Mouse (Mus musculus) limb, embryonic 15.5 days (tissue): ENCODE data around the gene Mr1. TPM values are rescaled to one million over a fixed set of nuclear protein-coding genes. Genes with fewer than 3 reads are reported as not detected.

Experiments used
- ATAC-seq: fragments of 200-750 bp; cut with Nextera tagmentation; 2 replicates; pipeline ENCODE4 v1.8.0; 2017; ENCODE audit warnings: low read depth, moderate TSS enrichment; ENCODE audit not compliant: insufficient number of reproducible peaks, low FRiP score, low TSS enrichment
- H3K27ac ChIP-seq: fragments of 300-500 bp; sonication (generic); 2 replicates; pipeline ENCODE4 v1.5.1; 2015; ENCODE audit warnings: moderate library complexity, mild to moderate bottlenecking, inconsistent platforms
- H3K27me3 ChIP-seq: fragments of 300-500 bp; sonication (generic); 2 replicates; pipeline ENCODE4 v1.6.1; 2015; ENCODE audit warnings: inconsistent platforms
- H3K36me3 ChIP-seq: fragments of 300-500 bp; sonication (generic); 2 replicates; pipeline ENCODE4 v1.6.1; 2015; ENCODE audit warnings: inconsistent platforms
- H3K4me1 ChIP-seq: fragments of 300-500 bp; sonication (generic); 2 replicates; pipeline ENCODE4 v1.6.1; 2015; ENCODE audit warnings: inconsistent platforms
- H3K4me2 ChIP-seq: fragments of 300-500 bp; sonication (generic); 2 replicates; pipeline ENCODE4 v1.6.1; 2015; ENCODE audit warnings: mild to moderate bottlenecking, inconsistent platforms
- H3K4me3 ChIP-seq: fragments of 300-500 bp; sonication (generic); 2 replicates; pipeline ENCODE4 v1.5.1; 2015; ENCODE audit warnings: mild to moderate bottlenecking, inconsistent platforms
- H3K9ac ChIP-seq: fragments of 300-500 bp; sonication (generic); 2 replicates; pipeline ENCODE4 v1.6.1; 2015; ENCODE audit warnings: inconsistent platforms
- H3K9me3 ChIP-seq: fragments of 300-500 bp; sonication (generic); 2 replicates; pipeline ENCODE4 v1.6.1; 2016; ENCODE audit warnings: inconsistent platforms
- WGBS: fragments of 180-500 bp; shearing (Covaris S2); methylation state at CpG from one replicate; pipeline ENCODE4 v1.1.7; 2015; 5-methylcytosine and 5-hydroxymethylcytosine counted together
- polyA plus RNA-seq: library from polyadenylated mRNA; unstranded; fragments of >200 nt; fragmentation: Nextera tagmentation; extraction: Ambion mirVana; gene quantifications from 2 replicates; pipeline ENCODE4 v1.2.1, GENCODE M21; 2015

The Mr1 gene
- polyA plus RNA-seq, 1 experiment from 2014 or later: 9.6 TPM

GRCm38 (mm10) chr1:155102631-155103030 lies 44.0 kb downstream of the Mr1 start:
- no peaks in the 10 kb centered on the region for H3K36me3 ChIP-seq
- H3K9ac ChIP-seq: no peak overlapping the region
- peaks cover 4% of the 10 kb centered on the region for H3K4me1 ChIP-seq
- no peak overlapping the region for H3K4me3 ChIP-seq
- H3K9me3 ChIP-seq: no peaks in the 10 kb centered on the region
- H3K4me2 ChIP-seq: no peak overlapping the region
- no peaks in the 10 kb centered on the region for H3K27me3 ChIP-seq
- WGBS: 74% methylated on average over 4 of the region's 4 CpGs
- no peak overlapping the region for H3K27ac ChIP-seq
- ATAC-seq: no peak

DNA sequence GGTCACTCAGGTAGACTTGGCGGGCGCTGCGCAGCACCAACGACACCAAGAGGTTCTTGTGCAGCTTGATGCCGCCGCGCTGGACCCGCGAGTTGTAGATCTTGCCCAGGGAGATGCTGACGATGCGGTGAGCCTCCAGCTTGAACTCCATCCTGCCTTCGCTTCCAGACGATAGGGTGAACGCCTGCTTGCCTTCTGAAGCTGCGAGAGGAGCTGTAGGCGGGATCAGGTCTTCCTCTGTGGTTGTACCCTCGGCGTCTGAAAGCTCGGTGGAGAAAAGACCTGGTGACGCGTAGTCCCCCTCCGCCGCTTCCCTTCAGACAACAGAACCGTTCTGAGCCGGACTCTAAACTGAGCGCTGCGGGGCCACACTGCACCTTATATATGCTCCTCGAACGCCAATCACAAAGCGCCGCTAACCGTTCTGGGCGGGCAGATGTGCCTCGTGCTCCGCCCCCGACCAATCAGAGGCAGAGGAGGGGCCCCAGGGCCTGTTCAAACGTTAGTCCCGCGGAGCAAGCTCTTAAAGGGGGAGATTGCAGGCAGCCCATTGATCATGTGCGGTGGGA lies 47.2 kb downstream of the Mr1 start, which contains the start of gene Ier5:
Gene Ier5 (minus strand): TSS at position 357 of the 569 bp plus-strand sequence.
- Histone ChIP-seq H3K9ac (peak within 1 kb of the TSS; percentile 98), H3K4me3 (peak within 1 kb of the TSS; percentile 93), H3K27ac (peak within 1 kb of the TSS; percentile 88), H3K9me3 (no peaks in the 10 kb centered on the region), H3K27me3 (no peaks in the 10 kb centered on the region), H3K4me1 (peaks cover 14% of the 10 kb centered on the region), H3K4me2 (peak within 1 kb of the TSS; percentile 79), H3K36me3 (no peaks in the 10 kb centered on the region)
- under 1% methylated on average over 40 of the region's 40 CpGs for WGBS
- peak; percentile 98 for ATAC-seq

DNA sequence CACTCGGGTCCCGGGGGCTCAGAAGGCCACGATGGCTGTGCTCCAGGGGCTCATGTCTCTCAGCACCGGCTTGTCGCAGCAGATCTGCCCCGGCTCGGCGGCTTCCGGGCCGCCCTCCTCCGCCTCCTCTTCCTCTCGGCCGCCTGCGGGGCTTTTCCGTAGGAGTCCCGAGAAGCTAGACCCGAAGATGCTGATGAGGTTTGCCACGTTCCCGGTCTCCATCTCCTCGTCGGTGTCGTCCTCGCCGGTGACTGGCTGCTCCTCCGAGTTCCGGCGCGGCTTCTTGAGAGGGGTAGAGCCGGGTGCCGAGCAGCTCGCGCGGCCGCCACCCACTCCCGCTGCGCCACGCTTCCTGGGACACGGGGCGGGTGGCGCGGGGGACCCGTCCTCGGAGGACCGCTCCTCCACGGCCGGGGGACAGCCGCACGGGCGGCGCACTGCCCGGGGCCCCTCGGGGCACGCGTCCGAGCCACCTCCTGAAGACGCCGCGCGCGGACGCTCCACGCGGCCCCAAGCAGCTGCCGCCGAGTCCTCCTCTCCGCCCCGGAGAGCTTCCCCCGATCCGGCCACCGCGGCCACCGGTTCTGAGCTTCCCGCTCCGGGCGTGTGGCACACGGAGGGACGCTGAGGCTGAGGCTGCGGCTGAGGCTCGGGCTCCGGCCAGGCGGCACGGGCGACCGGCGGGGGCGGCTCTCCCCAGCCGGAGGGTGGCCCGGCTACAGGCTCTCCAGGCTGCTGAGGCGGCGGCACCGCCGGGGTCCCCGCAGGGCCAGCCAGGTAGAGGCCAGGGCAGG lies 47.9 kb downstream of the Mr1 start:
- H3K27ac ChIP-seq: peak overlapping the region; percentile 88
- WGBS: 1% methylated on average over 93 of the region's 93 CpGs
- H3K27me3 ChIP-seq: no peaks in the 10 kb centered on the region
- no peaks in the 10 kb centered on the region for H3K9me3 ChIP-seq
- peak overlapping the region; percentile 98 for H3K9ac ChIP-seq
- no peaks in the 10 kb centered on the region for H3K36me3 ChIP-seq
- peak overlapping the region; percentile 93 for H3K4me3 ChIP-seq
- ATAC-seq: peak; percentile 54
- H3K4me2 ChIP-seq: peak overlapping the region; percentile 79
- H3K4me1 ChIP-seq: peaks cover 19% of the 10 kb centered on the region

DNA sequence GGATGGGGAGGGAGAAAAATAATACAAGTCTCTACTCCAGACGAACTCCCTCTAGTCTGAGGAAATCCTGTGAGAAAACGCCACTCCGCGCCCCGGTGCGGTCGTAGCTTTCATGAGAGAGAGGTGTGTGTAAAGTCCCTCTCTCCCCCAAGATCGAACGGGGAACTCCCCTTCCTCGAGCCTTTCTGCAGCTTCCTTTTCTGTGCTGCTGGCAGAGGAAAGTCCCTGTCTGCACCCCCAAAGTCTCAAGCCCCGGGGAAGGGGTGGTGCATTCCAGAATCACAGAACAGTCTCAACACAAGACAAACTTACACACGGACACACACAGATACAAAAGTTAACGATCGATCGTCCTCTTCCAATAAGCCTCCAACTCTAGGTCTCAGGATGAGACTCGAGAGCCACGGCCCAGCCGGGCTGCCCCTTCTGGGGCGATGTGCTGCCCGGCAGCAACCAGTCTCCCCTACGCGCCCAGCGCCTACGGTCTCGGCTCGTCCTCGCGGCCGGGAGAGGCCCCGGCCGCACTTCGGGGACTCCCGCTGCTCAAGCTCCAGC lies 48.6 kb downstream of the Mr1 start:
- H3K4me1 ChIP-seq: peaks cover 26% of the 10 kb centered on the region
- no peaks in the 10 kb centered on the region for H3K27me3 ChIP-seq
- no peaks in the 10 kb centered on the region for H3K36me3 ChIP-seq
- no peaks in the 10 kb centered on the region for H3K9me3 ChIP-seq
- peak overlapping the region; percentile 88 for H3K27ac ChIP-seq
- ATAC-seq: 0 out of 2 replicates have a peak, but pooled peaks have one; percentile 11
- peak overlapping the region; percentile 79 for H3K4me2 ChIP-seq
- peak overlapping the region; percentile 93 for H3K4me3 ChIP-seq
- H3K9ac ChIP-seq: peak overlapping the region; percentile 98
- under 1% methylated on average over 33 of the region's 33 CpGs for WGBS

DNA sequence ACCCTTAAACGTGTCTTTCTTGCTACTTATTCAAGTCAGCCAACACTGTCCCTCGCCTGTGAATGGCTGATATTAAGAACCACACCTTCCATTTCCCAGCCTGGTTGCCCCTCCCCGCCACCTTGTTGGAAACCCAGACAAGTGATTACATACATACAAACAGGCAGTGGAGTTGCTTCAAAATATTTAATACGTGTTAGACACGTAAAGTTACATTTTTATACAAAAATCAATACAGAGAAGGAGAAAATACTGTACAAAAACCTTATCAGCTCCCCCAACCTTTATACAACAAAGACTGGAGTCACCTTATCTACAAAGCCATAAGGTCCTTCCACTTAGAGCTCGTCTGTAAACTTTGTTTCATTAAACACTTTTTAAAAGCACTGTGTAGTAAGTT lies 49.3 kb downstream of the Mr1 start:
- Histone ChIP-seq H3K27me3 (no peaks in the 10 kb centered on the region), H3K27ac (peak overlapping the region; percentile 88; the same call in 1 of the 2 replicates), H3K4me2 (peak overlapping the region; percentile 79), H3K9me3 (no peaks in the 10 kb centered on the region), H3K4me1 (peaks cover 33% of the 10 kb centered on the region), H3K9ac (peak overlapping the region; percentile 98; the same call in 1 of the 2 replicates), H3K4me3 (peak overlapping the region; percentile 93), H3K36me3 (no peaks in the 10 kb centered on the region)
- WGBS: 25% methylated on average over 6 of the region's 6 CpGs
- ATAC-seq: no peak

- Histone ChIP-seq H3K4me1 (peaks cover 39% of the 10 kb centered on the region), H3K9me3 (no peaks in the 10 kb centered on the region)
These were observed 49.9 kb downstream of the Mr1 start for GRCm38 (mm10) chr1:155096620-155097261.

GRCm38 (mm10) chr1:155093971-155094707 lies 52.5 kb downstream of the Mr1 start:
- WGBS: 42% methylated on average over 9 of the region's 9 CpGs
- peak overlapping the region; percentile 90 for H3K27ac ChIP-seq
- peaks cover 58% of the 10 kb centered on the region for H3K4me1 ChIP-seq
- ATAC-seq: no peak
- peak overlapping the region; percentile 8; the same call in 1 of the 2 replicates for H3K4me2 ChIP-seq
- H3K36me3 ChIP-seq: no peaks in the 10 kb centered on the region
- no peaks in the 10 kb centered on the region for H3K9me3 ChIP-seq
- H3K27me3 ChIP-seq: no peaks in the 10 kb centered on the region
- H3K4me3 ChIP-seq: no peak overlapping the region
- no peak overlapping the region for H3K9ac ChIP-seq

More at GRCm38 (mm10) chr1:155096620-155097261, 49.9 kb downstream of the Mr1 start:
- Histone ChIP-seq H3K4me3 (no peak overlapping the region), H3K27ac (no peak overlapping the region), H3K4me2 (peak overlapping the region; percentile 79), H3K27me3 (no peaks in the 10 kb centered on the region), H3K9ac (no peak overlapping the region), H3K36me3 (no peaks in the 10 kb centered on the region)
- WGBS: 69% methylated on average over 4 of the region's 4 CpGs
- no peak for ATAC-seq

DNA sequence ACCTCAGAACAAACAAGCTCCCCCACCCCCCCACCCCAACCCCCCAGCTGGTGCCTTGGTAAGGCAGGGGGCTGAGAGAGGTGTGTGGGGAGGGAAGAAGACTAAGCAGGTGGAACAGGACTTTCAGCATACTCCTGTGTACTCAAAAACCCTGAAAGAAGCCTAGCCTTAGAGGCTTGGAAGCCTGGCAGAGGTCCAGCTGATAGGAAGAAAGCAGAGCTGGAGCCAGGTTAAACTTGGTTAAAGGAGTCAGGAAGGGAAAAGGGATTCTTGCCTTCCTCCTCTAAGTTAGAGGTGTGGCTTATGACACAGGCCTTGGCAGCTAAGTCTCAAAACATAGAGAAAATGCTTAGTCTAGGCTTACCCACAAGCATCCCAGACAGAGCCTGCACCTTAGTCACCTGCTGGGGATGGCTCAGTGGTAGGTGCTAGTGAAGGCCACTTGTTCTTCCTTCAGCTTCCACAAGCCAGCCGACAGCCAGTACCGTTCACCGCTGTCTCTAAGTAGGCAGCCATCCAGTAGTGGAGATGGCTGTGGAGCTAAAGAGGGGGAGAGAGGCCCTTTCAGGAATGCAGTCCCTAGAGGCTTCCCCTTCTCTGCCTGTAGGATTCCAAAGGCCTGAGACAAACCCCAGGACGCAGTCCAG lies 53.3 kb downstream of the Mr1 start:
- H3K27ac ChIP-seq: peak overlapping the region; percentile 90
- 0 out of 2 replicates have a peak, but pooled peaks have one; percentile 18 for ATAC-seq
- peaks cover 63% of the 10 kb centered on the region for H3K4me1 ChIP-seq
- no peak overlapping the region for H3K4me3 ChIP-seq
- no peaks in the 10 kb centered on the region for H3K27me3 ChIP-seq
- peak overlapping the region; percentile 8; the same call in 1 of the 2 replicates for H3K4me2 ChIP-seq
- H3K9me3 ChIP-seq: no peaks in the 10 kb centered on the region
- no peaks in the 10 kb centered on the region for H3K36me3 ChIP-seq
- WGBS: 22% methylated on average over 4 of the region's 4 CpGs
- H3K9ac ChIP-seq: no peak overlapping the region

GRCm38 (mm10) chr1:155091842-155092800 lies 54.5 kb downstream of the Mr1 start:
- Histone ChIP-seq H3K4me2 (peak overlapping the region; percentile 36), H3K9ac (no peak overlapping the region), H3K4me3 (no peak overlapping the region), H3K36me3 (no peaks in the 10 kb centered on the region), H3K27ac (peak overlapping the region; percentile 90), H3K4me1 (peaks cover 65% of the 10 kb centered on the region), H3K9me3 (no peaks in the 10 kb centered on the region), H3K27me3 (no peaks in the 10 kb centered on the region)
- peak; percentile 69 for ATAC-seq
- whole genome bisulfite sequencing: 10% methylated on average over 14 of the region's 14 CpGs

DNA sequence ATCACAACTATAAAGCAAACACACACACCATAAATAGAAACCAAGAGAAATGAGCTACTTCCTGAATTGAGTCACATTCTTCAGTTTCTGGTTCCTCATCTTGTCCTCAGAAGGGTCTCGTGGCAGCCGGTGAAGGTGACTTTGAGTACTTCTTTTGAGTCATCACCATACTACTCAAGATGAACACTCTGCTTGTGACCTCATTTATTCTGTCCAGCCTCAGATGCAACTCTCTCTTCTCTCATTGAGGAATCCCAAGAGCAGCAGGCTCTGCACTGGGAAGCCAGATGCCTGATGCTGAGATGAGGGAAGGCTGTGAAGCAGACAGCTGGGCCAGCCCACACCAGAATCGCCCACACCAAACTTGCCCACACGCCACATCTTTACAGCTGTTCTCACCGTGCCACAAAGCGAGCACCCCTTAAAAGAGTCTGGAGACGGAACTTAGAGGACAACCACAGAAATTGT lies 55.2 kb downstream of the Mr1 start:
- WGBS: 33% methylated on average over 7 of the region's 7 CpGs

More for the DNA sequence above, 55.2 kb downstream of the Mr1 start:
- Histone ChIP-seq H3K9me3 (no peaks in the 10 kb centered on the region), H3K4me3 (no peak overlapping the region), H3K36me3 (no peaks in the 10 kb centered on the region), H3K4me1 (peaks cover 71% of the 10 kb centered on the region), H3K4me2 (peak overlapping the region; percentile 36), H3K27me3 (no peaks in the 10 kb centered on the region), H3K27ac (peak overlapping the region; percentile 90), H3K9ac (no peak overlapping the region)
- ATAC-seq: no peak
